Mouse (Mus musculus) layer of hippocampus, adult 9-10 months (tissue): Measurements from ENCODE around the gene Ccdc171.
"Not testable (repeated sequence)": the region's sequence is repeated elsewhere in the genome, so short reads cannot be mapped to it uniquely, and the experiment has no call there.

Experiments
- DNase-seq: peaks from one replicate; pipeline ENCODE4 v3.0.0; 2022; ENCODE audit warnings: low spot score

Gene Ccdc171

DNA sequence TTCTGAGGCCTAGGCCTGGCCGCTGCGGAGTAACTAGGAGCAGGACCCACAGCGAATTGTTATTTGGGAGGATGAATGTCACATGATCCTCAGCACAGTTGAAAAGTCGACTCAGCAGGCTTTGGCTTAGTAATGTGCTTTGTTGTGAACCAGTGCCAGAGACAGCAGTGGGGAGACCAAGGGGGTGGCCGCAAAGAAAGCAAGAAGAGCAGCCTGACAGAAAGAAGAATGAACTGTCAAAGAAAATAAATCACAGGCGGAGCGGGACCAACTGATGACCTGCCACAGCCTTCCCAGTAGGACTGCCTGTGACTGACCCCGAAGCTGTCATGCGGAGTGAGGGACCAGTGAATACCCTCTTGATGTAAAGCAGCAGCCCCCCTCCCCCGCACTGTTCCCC is 131.2 kb downstream of the Ccdc171 start:
- no peak for DNase-seq

DNA sequence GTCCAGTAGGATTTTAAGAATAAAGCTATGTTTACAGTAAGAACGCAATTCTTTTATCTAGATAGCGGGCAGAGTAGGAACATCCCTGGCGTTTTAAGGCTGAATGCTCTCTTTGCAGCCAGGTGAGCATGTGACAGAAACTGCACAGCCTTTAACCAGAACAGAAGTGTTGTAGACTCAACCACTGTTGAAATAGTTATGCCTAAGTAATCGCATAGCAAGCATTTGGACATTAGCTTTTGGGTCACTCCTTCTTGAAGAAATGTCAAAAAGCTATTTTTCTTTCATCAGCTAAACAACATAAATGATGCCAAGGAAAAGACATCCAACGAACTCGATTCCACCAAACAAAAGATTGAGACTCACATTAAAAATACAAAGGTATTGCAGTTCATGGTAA is 131.7 kb downstream of the Ccdc171 start:
- no peak for DNase-seq

DNA sequence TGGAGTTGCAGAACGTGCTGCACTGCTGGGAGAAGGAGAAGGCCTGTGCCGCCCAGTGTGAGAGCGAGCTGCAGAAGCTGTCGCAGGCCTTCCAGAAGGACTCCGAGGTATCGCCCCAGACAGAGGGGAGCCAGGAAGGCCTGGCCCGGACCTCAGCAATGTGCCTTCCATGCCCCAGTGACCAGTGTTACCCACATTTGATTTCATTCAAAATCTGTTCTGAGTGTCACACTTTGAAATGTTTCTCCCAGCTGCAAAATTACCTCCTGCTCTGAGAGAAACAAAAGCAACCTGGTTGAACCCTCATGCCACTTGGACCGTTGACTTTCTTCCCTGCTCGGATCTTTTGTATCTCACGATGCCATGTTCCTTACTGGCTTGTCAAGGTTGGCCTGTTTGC is 133.1 kb downstream of the Ccdc171 start:
- no peak for DNase-seq

DNA sequence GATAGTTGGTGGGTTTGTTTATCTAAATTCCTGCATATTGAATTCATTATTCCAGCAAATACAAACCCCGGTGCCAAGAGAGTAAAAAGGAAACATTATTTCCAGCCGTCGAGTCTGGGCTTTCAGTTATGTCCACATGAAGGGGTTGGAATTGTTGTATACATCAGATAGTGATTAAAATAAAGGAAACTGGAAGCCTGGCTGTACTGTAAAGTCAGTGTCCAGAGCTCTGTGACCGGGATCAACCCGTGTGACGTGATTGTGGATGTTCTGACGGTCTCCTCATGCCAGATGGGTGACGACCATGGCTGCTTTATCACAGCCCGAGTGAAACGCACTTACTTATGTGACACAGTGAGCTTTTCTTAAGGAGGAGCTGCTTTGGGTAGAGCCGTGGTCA is 134.1 kb downstream of the Ccdc171 start:
- DNase-seq, result no peak

DNA sequence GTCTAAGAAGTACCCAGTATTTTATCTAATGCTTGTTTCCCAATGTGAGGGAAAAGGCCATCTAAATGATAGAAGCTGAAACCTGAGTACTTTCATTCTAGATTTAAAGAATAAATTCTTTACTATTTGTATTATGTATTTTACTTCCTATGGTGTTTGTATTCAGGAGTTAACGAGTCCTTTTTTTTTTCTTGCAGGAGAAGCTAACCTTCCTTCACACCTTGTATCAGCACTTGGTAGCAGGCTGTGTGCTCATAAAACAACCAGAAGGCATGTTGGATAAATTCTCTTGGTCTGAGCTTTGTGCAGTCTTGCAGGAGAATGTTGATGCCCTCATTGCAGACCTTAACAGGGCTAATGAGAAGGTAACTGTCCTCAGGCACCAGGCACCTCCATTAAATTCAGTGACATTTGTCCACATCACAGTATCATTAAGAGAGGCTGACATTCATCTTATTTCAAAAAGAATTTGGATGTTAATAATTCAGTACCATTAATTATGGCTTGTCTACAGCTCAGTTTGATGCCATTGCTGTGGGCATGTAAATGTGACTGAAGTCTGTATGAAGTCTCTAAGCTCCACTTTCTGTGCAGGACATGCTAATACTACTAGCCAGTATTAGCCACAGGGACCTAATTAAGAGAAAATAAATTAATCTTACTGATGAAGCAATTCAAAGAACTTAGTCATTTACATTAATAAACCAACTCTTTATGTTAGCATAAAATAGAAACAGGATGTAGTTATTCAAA is 136.3 kb downstream of the Ccdc171 start:
- DNase-seq, result no peak

DNA sequence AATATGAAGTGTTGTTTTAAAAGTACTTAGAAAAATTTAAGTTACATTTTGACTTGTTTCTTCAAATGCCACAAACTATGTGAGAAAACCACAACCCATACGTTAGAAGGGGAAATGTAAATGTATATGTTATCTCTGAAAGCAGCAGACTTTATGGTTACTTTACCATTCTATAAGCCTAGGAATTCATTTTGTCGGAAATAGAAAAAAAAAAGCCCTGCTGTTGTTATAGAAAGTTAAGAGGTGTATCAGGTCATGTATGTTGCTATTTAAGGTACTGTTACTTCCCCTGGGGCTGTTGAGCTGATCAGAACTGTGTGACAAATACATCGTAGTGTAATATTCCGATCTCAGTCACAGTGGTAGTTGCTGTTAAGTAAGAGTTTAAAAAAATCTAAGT is 137.0 kb downstream of the Ccdc171 start:
- no peak for DNase-seq

- no peak for DNase-seq
These were observed 144.2 kb downstream of the Ccdc171 start for GRCm38 (mm10) chr4:83669552-83669951.

GRCm38 (mm10) chr4:83675308-83675707 is 150.0 kb downstream of the Ccdc171 start:
- DNase-seq, result not testable (repeated sequence)

GRCm38 (mm10) chr4:83676444-83676843 is 151.1 kb downstream of the Ccdc171 start:
- peak; percentile 24 for DNase-seq

DNA sequence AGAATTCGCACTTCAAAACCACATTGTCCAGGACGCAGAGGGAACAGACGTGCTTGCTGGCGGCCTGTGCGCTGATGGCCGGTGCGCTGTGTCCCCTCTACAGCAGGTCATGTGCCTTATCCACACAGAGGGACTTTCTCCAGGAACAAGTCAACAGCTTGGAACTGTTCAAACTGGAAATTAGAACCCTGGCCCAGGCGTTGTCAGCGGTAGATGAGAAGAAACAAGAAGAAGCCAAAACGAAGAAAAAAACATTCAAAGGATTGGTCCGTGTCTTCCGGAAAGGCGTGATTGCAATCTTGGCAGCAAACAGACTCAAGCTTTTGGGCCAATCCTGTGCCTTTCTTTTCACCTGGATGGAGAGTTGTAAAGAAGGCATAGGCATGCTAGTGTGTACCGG is 155.7 kb downstream of the Ccdc171 start:
- DNase-seq, result no peak

DNA sequence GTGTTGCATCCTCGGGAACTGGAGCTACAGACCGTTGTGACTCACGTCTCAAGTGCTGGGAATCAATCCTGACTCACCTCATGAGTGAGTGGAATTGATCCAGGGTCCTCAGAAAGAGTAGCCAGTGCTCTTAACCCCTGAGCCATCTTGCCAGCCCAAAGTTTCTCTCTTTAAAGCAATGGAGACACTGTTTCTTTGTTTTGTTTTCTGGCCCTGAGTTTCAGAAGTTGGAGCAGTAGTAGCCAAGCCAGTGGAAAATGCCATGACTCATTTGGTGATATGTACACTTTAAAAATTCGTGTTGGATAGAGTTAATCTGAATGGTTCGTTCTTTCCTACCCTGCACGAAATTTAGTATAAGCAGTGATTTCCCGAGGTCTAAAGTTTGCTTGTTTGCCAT is 157.5 kb downstream of the Ccdc171 start:
- DNase-seq, result no peak

DNA sequence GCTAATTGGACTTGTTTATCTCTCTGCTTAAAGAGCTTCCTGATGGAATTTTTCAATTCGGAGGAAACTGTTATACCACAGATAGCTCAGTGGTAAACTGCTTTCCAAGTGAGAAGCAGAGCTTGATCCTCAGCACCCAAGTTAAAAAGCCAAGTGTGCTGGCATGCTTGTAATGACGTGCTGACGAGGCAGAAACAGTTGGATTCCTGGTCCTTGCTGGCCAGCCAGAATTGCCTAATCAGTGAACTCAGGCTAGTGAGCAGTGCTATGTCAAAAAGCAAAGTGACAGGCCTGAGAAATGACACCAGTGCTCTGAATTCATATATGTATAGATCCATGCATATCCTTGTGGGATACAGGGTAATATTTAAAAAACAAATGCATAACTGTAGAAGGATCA is 174.8 kb downstream of the Ccdc171 start:
- DNase-seq, result no peak

GRCm38 (mm10) chr4:83716996-83717395 is 191.7 kb downstream of the Ccdc171 start:
- no peak for DNase-seq

DNA sequence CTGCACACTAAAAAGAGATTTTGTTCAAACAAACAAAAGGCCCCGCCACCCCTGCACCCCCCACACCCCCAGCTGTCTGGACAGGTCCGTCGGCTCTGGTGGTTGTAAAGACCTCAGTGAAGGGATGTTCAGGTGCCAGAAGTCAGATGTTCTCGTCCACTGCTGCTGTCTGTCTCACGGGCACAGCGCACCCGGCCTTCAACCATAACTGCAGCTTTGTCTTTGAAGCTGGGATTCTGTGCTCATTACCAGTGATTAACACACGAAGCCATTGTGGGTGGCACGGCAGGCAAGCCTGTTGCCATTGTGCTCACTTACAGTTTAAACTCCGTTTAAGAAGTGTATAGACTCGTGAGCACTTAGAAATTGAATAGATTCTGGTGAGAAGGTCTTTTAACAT is 194.5 kb downstream of the Ccdc171 start:
- DNase-seq, result no peak

- DNase-seq, result peak; percentile 12
These were observed 199.8 kb downstream of the Ccdc171 start for GRCm38 (mm10) chr4:83725136-83725535.

DNA sequence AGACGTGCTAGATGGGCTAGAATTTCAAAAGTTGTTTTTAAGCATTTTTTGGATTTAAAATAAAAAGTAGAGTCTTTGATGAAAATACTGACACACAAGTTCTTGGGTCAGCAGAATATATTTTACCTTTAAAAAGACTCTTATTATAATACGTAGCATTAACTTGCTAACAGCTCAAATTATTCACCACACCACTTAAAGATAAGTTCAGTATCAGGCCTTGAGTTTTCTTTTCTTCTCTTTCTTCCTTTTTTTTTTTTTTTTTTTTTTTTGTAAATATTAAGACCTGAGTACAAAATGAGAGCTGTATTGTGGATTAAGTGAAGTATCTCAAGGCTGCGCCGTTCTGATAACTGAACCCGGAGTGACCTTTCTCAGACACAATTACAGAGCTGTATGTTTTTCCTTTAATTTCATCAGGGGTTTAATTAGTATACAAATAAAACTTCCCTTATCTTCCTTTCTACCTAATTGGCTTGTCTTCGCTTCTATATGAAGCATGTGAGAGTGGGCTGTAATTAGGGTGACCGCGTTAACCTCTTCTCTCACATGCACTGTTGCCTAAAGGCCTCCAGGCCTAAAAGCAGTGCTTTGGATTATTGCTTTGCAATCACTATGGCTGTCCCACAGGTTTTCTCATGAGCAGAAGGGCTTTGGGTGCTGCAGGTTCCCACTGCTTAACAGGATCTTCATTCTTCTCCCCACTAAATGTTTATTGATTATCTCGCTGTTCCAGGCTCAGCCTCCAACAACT is 214.0 kb downstream of the Ccdc171 start:
- DNase-seq, result no peak

DNA sequence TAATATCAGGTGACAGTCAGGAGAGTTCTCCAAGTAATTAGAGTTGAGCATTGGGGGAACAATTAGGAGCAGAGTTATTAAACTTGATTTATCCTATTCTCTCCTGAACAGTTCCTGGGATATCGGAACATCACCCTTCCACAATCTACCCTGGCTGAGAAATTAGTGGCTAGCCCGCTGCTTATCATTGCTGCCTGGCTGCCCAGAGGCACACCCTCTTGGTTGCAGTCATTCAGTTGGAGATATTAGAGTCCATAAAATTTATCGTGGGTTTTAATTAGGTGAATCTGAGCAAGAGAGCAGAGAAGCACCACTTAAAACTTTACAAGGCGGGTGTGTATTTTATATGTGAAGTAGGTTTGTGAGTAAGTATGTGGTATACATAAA is 214.5 kb downstream of the Ccdc171 start:
- no peak for DNase-seq

- DNase-seq, result no peak
These were observed 217.6 kb downstream of the Ccdc171 start for GRCm38 (mm10) chr4:83742806-83743460.

DNA sequence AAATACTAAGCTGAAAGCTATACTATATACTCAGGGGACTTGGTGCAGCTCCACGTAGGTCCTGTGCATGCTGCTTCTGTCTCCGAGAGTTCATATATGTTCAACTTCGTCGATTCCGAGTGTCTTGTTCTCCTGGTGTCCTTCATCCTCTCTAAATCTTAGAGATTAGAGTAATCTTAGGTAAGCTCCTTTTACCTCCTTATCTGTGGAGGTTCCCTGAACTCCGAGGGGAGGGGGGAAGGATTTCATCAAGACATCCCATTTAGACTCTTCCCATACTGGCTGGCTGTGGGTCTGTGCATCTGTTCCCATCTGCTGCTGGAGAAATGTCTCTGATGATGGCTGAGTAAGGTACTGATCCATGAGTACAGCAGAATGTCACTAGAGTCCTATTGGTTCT is 249.8 kb downstream of the Ccdc171 start:
- DNase-seq, result no peak

DNA sequence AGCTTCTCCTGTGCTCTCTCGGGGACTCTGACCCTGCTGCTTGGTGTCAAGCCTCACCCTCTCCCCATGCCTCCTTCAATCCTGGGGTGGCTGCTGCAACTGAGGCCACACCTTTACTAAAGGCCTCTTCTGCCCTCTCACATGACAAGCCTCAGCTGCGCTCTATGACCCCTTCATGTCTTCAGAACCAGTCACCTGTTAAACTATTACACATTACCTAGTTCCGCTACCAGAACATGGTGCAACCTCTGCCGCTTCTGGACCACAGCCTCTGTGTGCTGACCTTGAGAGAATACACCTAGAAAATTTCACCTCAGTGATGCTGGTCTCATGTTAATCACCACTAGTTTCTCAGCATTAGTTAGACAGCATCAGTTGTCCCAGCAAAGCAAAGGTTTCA is 254.7 kb downstream of the Ccdc171 start:
- DNase-seq, result no peak

GRCm38 (mm10) chr4:83785115-83785514 is 259.8 kb downstream of the Ccdc171 start:
- DNase-seq, result no peak

DNA sequence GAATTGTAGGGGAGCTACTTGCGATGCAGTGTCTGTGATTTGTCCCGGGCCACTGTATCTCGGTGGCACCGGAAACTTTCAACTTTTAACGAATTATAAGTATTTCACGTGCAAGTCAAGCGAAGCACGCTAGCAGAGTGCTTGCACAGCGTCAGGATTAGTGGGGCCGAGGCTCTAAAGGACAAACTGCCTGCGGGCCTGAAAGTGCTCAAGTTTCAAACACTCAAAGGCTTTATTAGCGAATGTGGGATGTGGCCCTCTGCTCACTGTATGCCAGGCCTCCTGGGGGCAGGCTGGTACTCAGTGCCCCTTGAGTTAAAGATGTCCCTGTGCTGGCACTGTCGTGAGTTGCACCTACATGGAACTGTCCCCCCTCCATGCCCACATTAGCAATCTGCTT is 266.5 kb downstream of the Ccdc171 start:
- DNase-seq, result no peak

GRCm38 (mm10) chr4:83794315-83794922 is 269.1 kb downstream of the Ccdc171 start:
- peak; percentile 48 for DNase-seq
